Mouse (Mus musculus): Measurements from ENCODE around the gene Scn10a.

The Scn10a gene

GRCm38 (mm10) chr9:119634216-119634843 is 84.8 kb downstream of the Scn10a start:
- DNase-seq: peak in 1 of 2 experiments; percentile 29

GRCm38 (mm10) chr9:119633475-119633874 is 85.6 kb downstream of the Scn10a start:
- DNase-seq: no peak

GRCm38 (mm10) chr9:119632801-119633200 is 86.3 kb downstream of the Scn10a start:
- no peak for DNase-seq

GRCm38 (mm10) chr9:119631899-119632533 is 87.1 kb downstream of the Scn10a start:
- peak; percentile 47 to 67 for DNase-seq

- DNase-seq: peak in 1 of 2 experiments; percentile 51
These were observed 87.7 kb downstream of the Scn10a start for GRCm38 (mm10) chr9:119631393-119631898.

GRCm38 (mm10) chr9:119628690-119629268 is 90.3 kb downstream of the Scn10a start:
- peak; percentile 28 to 32 for DNase-seq

- DNase-seq: no peak
These were observed 91.9 kb downstream of the Scn10a start for GRCm38 (mm10) chr9:119627227-119627626.

- DNase-seq: no peak
These were observed 95.0 kb downstream of the Scn10a start for GRCm38 (mm10) chr9:119624151-119624550.

- DNase-seq: no peak
These were observed 104.3 kb downstream of the Scn10a start for GRCm38 (mm10) chr9:119614798-119615197.

- no peak for DNase-seq
These were observed 108.5 kb downstream of the Scn10a start for GRCm38 (mm10) chr9:119610563-119611166.

GRCm38 (mm10) chr9:119606906-119607305 is 112.2 kb downstream of the Scn10a start:
- no peak for DNase-seq

- no peak for DNase-seq
These were observed 114.5 kb downstream of the Scn10a start for GRCm38 (mm10) chr9:119604607-119605006.

- DNase-seq: no peak
These were observed 120.6 kb downstream of the Scn10a start for GRCm38 (mm10) chr9:119598501-119598900.

- peak in 1 of 2 experiments; percentile 35 for DNase-seq
These were observed 121.8 kb downstream of the Scn10a start for GRCm38 (mm10) chr9:119597332-119597731.

- no peak for DNase-seq
These were observed 129.5 kb downstream of the Scn10a start for GRCm38 (mm10) chr9:119589592-119589991.

- peak in 1 of 2 experiments; percentile 16 for DNase-seq
These were observed 130.2 kb downstream of the Scn10a start for GRCm38 (mm10) chr9:119588763-119589449.

GRCm38 (mm10) chr9:119580668-119581067 is 138.5 kb downstream of the Scn10a start:
- peak; percentile 87 to 90 for DNase-seq

GRCm38 (mm10) chr9:119580187-119580586 is 138.9 kb downstream of the Scn10a start:
- DNase-seq: no peak

- DNase-seq: peak; percentile 25 to 29
These were observed 140.3 kb downstream of the Scn10a start, which contains the start of gene Scn5a for GRCm38 (mm10) chr9:119578636-119579438. Scn5a (minus strand) TSS chr9:119579016.

GRCm38 (mm10) chr9:119578311-119578635 is 140.8 kb downstream of the Scn10a start:
- peak in 1 of 2 experiments; percentile 12 for DNase-seq

GRCm38 (mm10) chr9:119576977-119577376 is 142.1 kb downstream of the Scn10a start:
- DNase-seq: peak in 1 of 2 experiments; percentile 52

GRCm38 (mm10) chr9:119575732-119576131 is 143.4 kb downstream of the Scn10a start:
- no peak for DNase-seq

All from cerebellum, postnatal 10 days (tissue).